9 mouse cellular contexts compared by ENCODE assay signal in the genomic region with DNA sequence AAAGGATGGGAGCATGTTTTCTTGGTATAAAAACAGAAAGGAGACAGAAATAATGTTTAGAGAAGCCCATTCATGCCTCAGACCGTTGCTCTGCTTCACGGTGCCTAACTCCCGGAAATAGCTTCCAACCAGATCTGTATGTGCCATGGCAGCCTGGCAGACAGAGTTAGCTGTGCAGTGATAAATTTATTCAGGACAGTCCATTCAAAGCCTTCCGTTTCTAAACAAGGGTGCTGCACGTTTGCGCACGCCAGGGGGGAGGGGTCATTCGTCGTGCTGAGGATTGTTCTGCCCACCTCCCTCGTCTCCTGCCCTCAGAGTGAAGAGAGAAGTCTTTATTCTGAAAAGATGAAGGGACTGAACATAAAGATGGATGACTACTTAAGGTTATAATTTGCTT.
DNase-seq lines count a peak whose midpoint lies in the region; ATAC-seq lines count a peak whose summit lies in the region.
"Had no signal": no experiment of that assay in that cellular context is flagged by ENCODE, and none has a peak within 500 bp of the region (broad histone marks: within the 10 kb centered on the region; RNA-seq: fewer than 3 reads in every experiment).

No protein-coding gene starts in this region.

- H3K4me3 ChIP-seq in midbrain, embryonic 11.5 days (ENCODE audit: low read depth, low read length) = no peak overlapping the region
- H3K4me3 ChIP-seq in midbrain, embryonic 10.5 days = no peak overlapping the region
- no peak overlapping the region for H3K4me3 ChIP-seq in midbrain, embryonic 12.5 days
- H3K4me3 ChIP-seq: embryonic facial prominence, embryonic 12.5 days had no signal

- intact Hi-C loops in gastrocnemius, postnatal 36 days (cut with DNase I) = no loop called here

- H3K36me3 ChIP-seq in midbrain, embryonic 11.5 days (ENCODE audit: control insufficient read depth, insufficient read depth, low read length) = no peaks in the 10 kb centered on the region
- no peaks in the 10 kb centered on the region for H3K36me3 ChIP-seq in midbrain, embryonic 10.5 days
- no peaks in the 10 kb centered on the region for H3K36me3 ChIP-seq in midbrain, embryonic 12.5 days
- H3K36me3 ChIP-seq: embryonic facial prominence, embryonic 12.5 days had no signal

- H3K27me3 ChIP-seq in midbrain, embryonic 11.5 days (ENCODE audit: control insufficient read depth, insufficient read depth, low read length) = no peaks in the 10 kb centered on the region
- no peaks in the 10 kb centered on the region for H3K27me3 ChIP-seq in midbrain, embryonic 10.5 days (ENCODE audit: low read depth, poor library complexity, severe bottlenecking)
- H3K27me3 ChIP-seq in midbrain, embryonic 12.5 days = no peaks in the 10 kb centered on the region
- H3K27me3 ChIP-seq: embryonic facial prominence, embryonic 12.5 days had no signal

- WGBS in midbrain, embryonic 11.5 days = 56% methylated on average over 10 of the region's 10 CpGs
- WGBS in midbrain, embryonic 10.5 days = 68% methylated on average over 10 of the region's 10 CpGs
- WGBS in midbrain, embryonic 12.5 days = 47% methylated on average over 10 of the region's 10 CpGs

- H3K9me3 ChIP-seq in midbrain, embryonic 11.5 days (ENCODE audit: control insufficient read depth, low read length) = no peaks in the 10 kb centered on the region
- H3K9me3 ChIP-seq in midbrain, embryonic 10.5 days (replicated peaks) = no peaks in the 10 kb centered on the region
- no peaks in the 10 kb centered on the region for H3K9me3 ChIP-seq in midbrain, embryonic 12.5 days
- H3K9me3 ChIP-seq: embryonic facial prominence, embryonic 12.5 days had no signal

- no peak overlapping the region for H3K4me2 ChIP-seq in midbrain, embryonic 11.5 days
- peak overlapping the region; percentile 35 for H3K4me2 ChIP-seq in midbrain, embryonic 12.5 days (replicated peaks)
- H3K4me2 ChIP-seq: embryonic facial prominence, embryonic 12.5 days had no signal

- peak; percentile 16 for DNase-seq in CD4-positive, CD25-positive, alpha-beta regulatory T cell, adult 2 months (ENCODE audit: low read depth, low spot score)
- DNase-seq in midbrain, embryonic 11.5 days (ENCODE audit: low spot score, missing footprints) = peak; percentile 77
- DNase-seq in midbrain, embryonic 10.5 days (ENCODE audit: low spot score) = no peak
- no peak for DNase-seq in natural killer cell, adult 2 months (ENCODE audit: low spot score in 2 of 2)
- DNase-seq in gastrocnemius, postnatal 36 days = no peak
- no peak for DNase-seq in spleen, postnatal 4 days (ENCODE audit: low spot score in 2 of 2)

- H3K27ac ChIP-seq in midbrain, embryonic 11.5 days (ENCODE audit: low read depth, low read length) = no peak overlapping the region
- no peak overlapping the region for H3K27ac ChIP-seq in midbrain, embryonic 10.5 days (replicated peaks)
- no peak overlapping the region for H3K27ac ChIP-seq in midbrain, embryonic 12.5 days (replicated peaks)
- H3K27ac ChIP-seq: embryonic facial prominence, embryonic 12.5 days had no signal

- no peak overlapping the region for H3K9ac ChIP-seq in midbrain, embryonic 11.5 days (ENCODE audit: low read length)
- H3K9ac ChIP-seq in midbrain, embryonic 12.5 days (replicated peaks) = no peak overlapping the region
- H3K9ac ChIP-seq: embryonic facial prominence, embryonic 12.5 days had no signal

- H3K4me1 ChIP-seq in midbrain, embryonic 11.5 days (ENCODE audit: control insufficient read depth, insufficient read depth, low read length) = peaks cover 7% of the 10 kb centered on the region
- H3K4me1 ChIP-seq in midbrain, embryonic 10.5 days = peaks cover 11% of the 10 kb centered on the region
- peaks cover 9% of the 10 kb centered on the region for H3K4me1 ChIP-seq in midbrain, embryonic 12.5 days
- H3K4me1 ChIP-seq: embryonic facial prominence, embryonic 12.5 days had no signal

- ATAC-seq in CD4-positive, CD25-positive, alpha-beta regulatory T cell, adult 4 months = no peak
- ATAC-seq in midbrain, embryonic 11.5 days (ENCODE audit: low FRiP score) = no peak
- ATAC-seq in midbrain, embryonic 12.5 days (ENCODE audit: low FRiP score, low read depth) = peak; percentile 57; the same call in 1 of the 2 replicates

Comparison
In these comparisons a context has a peak if more than half of its experiments do, and no peak if none do; other contexts are left out.
1. DNase-seq: peak in CD4-positive, CD25-positive, alpha-beta regulatory T cell, adult 2 months (single experiment) and midbrain, embryonic 11.5 days (single experiment); none in midbrain, embryonic 10.5 days (single experiment), natural killer cell, adult 2 months (0 of 2), gastrocnemius, postnatal 36 days (0 of 2) and spleen, postnatal 4 days (0 of 2).